14 mouse cellular contexts compared by ENCODE assay signal in genomic region chr11:121558522-121558921, GRCm38 (mm10). TPM values are rescaled to one million over a fixed set of nuclear protein-coding genes. Genes with fewer than 3 reads are reported as not detected.
"Had no signal": no experiment of that assay in that cellular context is flagged by ENCODE, and none has a peak within 500 bp of the region (broad histone marks: within the 10 kb centered on the region; RNA-seq: fewer than 3 reads in every experiment).

No protein-coding gene starts in this region.

- H3K9me3 ChIP-seq: limb, embryonic 12.5 days had no signal

- ATAC-seq: hindbrain, embryonic 16.5 days had no signal

- H3K4me2 ChIP-seq: limb, embryonic 12.5 days had no signal

- H3K27me3 ChIP-seq: limb, embryonic 12.5 days had no signal

- H3K27ac ChIP-seq: kidney, postnatal 0 days; limb, embryonic 12.5 days had no signal

- DNase-seq: kidney, adult 11 months; kidney, adult 9 months; kidney, postnatal 36 days; lung, adult 18-20 months; midbrain, embryonic 14.5 days; right cerebral cortex, postnatal 4 days; spleen, adult 18-20 months; thymus, postnatal 25 days had no signal

- H3K9ac ChIP-seq: limb, embryonic 12.5 days had no signal

- H3K36me3 ChIP-seq: limb, embryonic 12.5 days had no signal

- H3K4me1 ChIP-seq: limb, embryonic 12.5 days had no signal

- H3K4me3 ChIP-seq: limb, embryonic 12.5 days; myocyte had no signal

RNA-seq across cellular contexts. Expression of gene Zfp750, which starts 39.4 kb away (rescaled TPM):
- total RNA-seq: layer of hippocampus, postnatal 10 days; neutrophil, adult 5-6 weeks had no signal
